Mouse (Mus musculus): ENCODE results near the gene Tmem91.

DNA sequence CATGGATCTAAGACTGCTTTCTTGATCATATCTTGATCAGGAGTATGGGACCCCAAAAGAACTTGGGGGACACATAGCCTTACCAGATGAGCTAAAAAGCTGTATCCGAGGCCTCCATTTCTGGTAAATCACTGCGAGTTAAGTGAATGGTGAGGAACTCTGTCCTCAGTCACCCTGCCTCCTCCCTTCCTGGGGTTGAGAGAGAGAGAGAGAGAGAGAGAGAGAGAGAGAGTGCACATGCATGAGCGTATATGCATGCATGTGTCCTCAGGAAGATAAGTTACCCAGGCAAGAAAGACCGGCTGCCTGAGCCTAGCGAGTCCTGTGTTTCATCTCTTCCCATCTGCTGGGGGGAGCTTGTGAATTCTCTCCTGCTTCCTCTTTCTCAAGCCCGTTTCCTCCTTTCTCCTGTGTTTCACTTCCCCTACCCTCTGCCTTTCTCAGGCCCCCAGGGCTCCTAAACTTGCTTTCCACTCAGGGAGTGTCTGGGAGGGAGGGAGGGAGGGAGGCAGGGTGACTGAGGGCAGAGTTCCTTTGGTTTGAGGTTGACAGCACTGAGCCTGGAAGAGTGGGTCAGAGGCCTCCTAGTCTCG is 31.7 kb upstream of the Tmem91 start:
- TF ChIP-seq CTCF (IDR thresholded peaks at IDR 0.05; ENCODE audit: low read depth) (no peak), EP300 (IDR thresholded peaks at IDR 0.05; ENCODE audit: low read depth) (no peak)
